Mouse (Mus musculus) common myeloid progenitor, adult 5-6 weeks (primary cell): ENCODE data around the gene Creb1. TPM values are rescaled to one million over a fixed set of nuclear protein-coding genes. Genes with fewer than 3 reads are reported as not detected.

ENCODE experiments used
- ATAC-seq: replicated peaks from 2 replicates; pipeline ENCODE4 v1.8.0; 2016; ENCODE audit warnings: low read depth, mild to moderate bottlenecking, moderate TSS enrichment, inconsistent platforms; ENCODE audit not compliant: poor library complexity, severe bottlenecking
- total RNA-seq: library from RNA; stranded (forward); fragments of 200-1000, 187-1606 nt; gene quantifications from 2 replicates; pipeline ENCODE4 v1.2.3, GENCODE M21; 2017

Creb1 gene
- 74.3 and 81.7 TPM in 2 replicates for total RNA-seq

GRCm38 (mm10) chr1:64532589-64533470 is at the start of gene Creb1:
Gene Creb1, plus strand, starts transcription at chr1:64532645.
- peak; percentile 79 for ATAC-seq

- no peak for ATAC-seq
Measured at GRCm38 (mm10) chr1:64488521-64489029, 43.9 kb upstream of the Creb1 start.

GRCm38 (mm10) chr1:64496803-64497202 is 35.6 kb upstream of the Creb1 start:
- ATAC-seq, result no peak

- no peak for ATAC-seq
Measured at GRCm38 (mm10) chr1:64501382-64502140, 30.9 kb upstream of the Creb1 start.

- ATAC-seq, result peak; percentile 36; the same call in 1 of the 2 replicates
Measured at GRCm38 (mm10) chr1:64508479-64509096, 23.9 kb upstream of the Creb1 start.

GRCm38 (mm10) chr1:64509678-64510077 is 22.8 kb upstream of the Creb1 start:
- ATAC-seq, result no peak

GRCm38 (mm10) chr1:64514184-64514583 is 18.3 kb upstream of the Creb1 start:
- ATAC-seq, result no peak

GRCm38 (mm10) chr1:64516593-64516992 is 15.9 kb upstream of the Creb1 start:
- ATAC-seq, result no peak

- 0 out of 2 replicates have a peak, but pooled peaks have one; percentile 25 for ATAC-seq
Measured at GRCm38 (mm10) chr1:64518480-64518879, 14.0 kb upstream of the Creb1 start.

- ATAC-seq, result 0 out of 2 replicates have a peak, but pooled peaks have one; percentile 29
Measured at GRCm38 (mm10) chr1:64519345-64519744, 13.1 kb upstream of the Creb1 start.

GRCm38 (mm10) chr1:64519901-64520300 is 12.5 kb upstream of the Creb1 start:
- ATAC-seq, result no peak

- no peak for ATAC-seq
Measured at GRCm38 (mm10) chr1:64521734-64522133, 10.7 kb upstream of the Creb1 start.

- ATAC-seq, result no peak
Measured at GRCm38 (mm10) chr1:64522637-64523036, 9.8 kb upstream of the Creb1 start.

- ATAC-seq, result no peak
Measured at GRCm38 (mm10) chr1:64523117-64523516, 9.3 kb upstream of the Creb1 start.

- ATAC-seq, result no peak
Measured at GRCm38 (mm10) chr1:64524661-64525060, 7.8 kb upstream of the Creb1 start.

- ATAC-seq, result peak; percentile 17
Measured at GRCm38 (mm10) chr1:64527626-64528025, 4.8 kb upstream of the Creb1 start.

- ATAC-seq, result no peak
Measured at GRCm38 (mm10) chr1:64529781-64530315, 2.6 kb upstream of the Creb1 start.

GRCm38 (mm10) chr1:64531548-64531947 is 897 bp upstream of the Creb1 start:
- ATAC-seq, result no peak

GRCm38 (mm10) chr1:64532067-64532523 is 350 bp upstream of the Creb1 start:
- ATAC-seq, result peak; percentile 10
